Mouse (Mus musculus): ENCODE results near the gene Aldh3a1. TPM values are rescaled to one million over a fixed set of nuclear protein-coding genes. Genes with fewer than 3 reads are reported as not detected.

Aldh3a1 gene
- polyA plus RNA-seq, 1 experiment from 2014 or later = not detected

- DNase-seq = no peak
- 64% methylated on average over 10 of the region's 10 CpGs for WGBS
- no peak overlapping the region for H3K27ac ChIP-seq (ENCODE audit: low read depth)
Measured at GRCm38 (mm10) chr11:61208316-61208715, 979 bp downstream of the Aldh3a1 start.

DNA sequence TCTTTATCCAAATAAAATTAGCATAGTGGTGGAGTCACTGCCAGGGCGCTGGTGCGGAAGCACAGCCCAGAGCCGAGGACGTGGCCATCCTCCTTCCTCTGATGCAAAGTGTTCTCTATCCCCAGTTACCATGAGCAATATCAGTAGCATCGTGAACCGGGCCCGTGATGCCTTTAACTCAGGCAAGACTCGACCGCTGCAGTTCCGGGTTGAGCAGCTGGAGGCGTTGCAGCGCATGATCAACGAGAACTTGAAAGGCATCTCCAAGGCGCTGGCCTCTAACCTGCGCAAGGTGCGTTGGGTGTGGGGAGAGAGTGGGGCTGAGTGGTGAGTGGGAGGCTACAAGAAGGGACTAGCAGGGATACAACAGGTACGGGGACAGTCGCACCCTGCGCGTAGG, 4.8 kb downstream of the Aldh3a1 start:
- 31% methylated on average over 20 of the region's 20 CpGs for WGBS
- TF ChIP-seq CTCF (IDR thresholded peaks at IDR 0.05; ENCODE audit: low read depth) = peak; percentile 34; the same call in 1 of the 2 replicates

More at GRCm38 (mm10) chr11:61208316-61208715, 979 bp downstream of the Aldh3a1 start:
- Histone ChIP-seq H3K4me3 (ENCODE audit: low read depth, low read length) (no peak overlapping the region), H3K9me3 (ENCODE audit: low read depth, low read length) (no peaks in the 10 kb centered on the region), H3K9ac (no peak overlapping the region), H3K27me3 (ENCODE audit: insufficient read depth, low read length) (peaks cover 12% of the 10 kb centered on the region; the same call in 1 of the 2 replicates), H3K36me3 (ENCODE audit: insufficient read depth) (no peaks in the 10 kb centered on the region), H3K4me2 (no peak overlapping the region), H3K4me1 (ENCODE audit: insufficient read depth) (no peaks in the 10 kb centered on the region)
- TF ChIP-seq CTCF (IDR thresholded peaks at IDR 0.05; ENCODE audit: low read depth) = no peak
- no peak for ATAC-seq (ENCODE audit: insufficient read depth)

GRCm38 (mm10) chr11:61215936-61216335, 8.6 kb downstream of the Aldh3a1 start:
- Histone ChIP-seq H3K27me3 (ENCODE audit: insufficient read depth, low read length) (peaks cover 12% of the 10 kb centered on the region; the same call in 1 of the 2 replicates), H3K4me3 (ENCODE audit: low read depth, low read length) (no peak overlapping the region), H3K4me1 (ENCODE audit: insufficient read depth) (no peaks in the 10 kb centered on the region), H3K36me3 (ENCODE audit: insufficient read depth) (no peaks in the 10 kb centered on the region), H3K9me3 (ENCODE audit: low read depth, low read length) (no peaks in the 10 kb centered on the region), H3K4me2 (no peak overlapping the region), H3K9ac (no peak overlapping the region), H3K27ac (ENCODE audit: low read depth) (no peak overlapping the region)
- 75% methylated on average over 3 of the region's 3 CpGs for WGBS
- DNase-seq (no peak), ATAC-seq (ENCODE audit: insufficient read depth) (no peak)
- no peak for TF ChIP-seq CTCF (IDR thresholded peaks at IDR 0.05; ENCODE audit: low read depth)

More for the DNA sequence above, 4.8 kb downstream of the Aldh3a1 start:
- H3K36me3 ChIP-seq (ENCODE audit: insufficient read depth) = no peaks in the 10 kb centered on the region
- ATAC-seq (ENCODE audit: insufficient read depth) (no peak), DNase-seq (no peak)
- H3K27ac ChIP-seq (ENCODE audit: low read depth) = no peak overlapping the region
- no peaks in the 10 kb centered on the region for H3K9me3 ChIP-seq (ENCODE audit: low read depth, low read length)
- H3K4me1 ChIP-seq (ENCODE audit: insufficient read depth) = no peaks in the 10 kb centered on the region
- no peak overlapping the region for H3K4me3 ChIP-seq (ENCODE audit: low read depth, low read length)
- peaks cover 12% of the 10 kb centered on the region; the same call in 1 of the 2 replicates for H3K27me3 ChIP-seq (ENCODE audit: insufficient read depth, low read length)
- no peak overlapping the region for H3K9ac ChIP-seq
- H3K4me2 ChIP-seq = no peak overlapping the region

GRCm38 (mm10) chr11:61220156-61220881, 13.0 kb downstream of the Aldh3a1 start:
- Histone ChIP-seq H3K4me2 (no peak overlapping the region), H3K9me3 (ENCODE audit: low read depth, low read length) (no peaks in the 10 kb centered on the region), H3K4me1 (ENCODE audit: insufficient read depth) (no peaks in the 10 kb centered on the region), H3K36me3 (ENCODE audit: insufficient read depth) (no peaks in the 10 kb centered on the region), H3K9ac (no peak overlapping the region), H3K27ac (ENCODE audit: low read depth) (no peak overlapping the region), H3K4me3 (ENCODE audit: low read depth, low read length) (no peak overlapping the region), H3K27me3 (ENCODE audit: insufficient read depth, low read length) (no peaks in the 10 kb centered on the region)
- peak; percentile 29 for DNase-seq
- no peak for ATAC-seq (ENCODE audit: insufficient read depth)
- WGBS = 52% methylated on average over 9 of the region's 9 CpGs
- TF ChIP-seq CTCF (IDR thresholded peaks at IDR 0.05; ENCODE audit: low read depth) = peak; percentile 43

DNA sequence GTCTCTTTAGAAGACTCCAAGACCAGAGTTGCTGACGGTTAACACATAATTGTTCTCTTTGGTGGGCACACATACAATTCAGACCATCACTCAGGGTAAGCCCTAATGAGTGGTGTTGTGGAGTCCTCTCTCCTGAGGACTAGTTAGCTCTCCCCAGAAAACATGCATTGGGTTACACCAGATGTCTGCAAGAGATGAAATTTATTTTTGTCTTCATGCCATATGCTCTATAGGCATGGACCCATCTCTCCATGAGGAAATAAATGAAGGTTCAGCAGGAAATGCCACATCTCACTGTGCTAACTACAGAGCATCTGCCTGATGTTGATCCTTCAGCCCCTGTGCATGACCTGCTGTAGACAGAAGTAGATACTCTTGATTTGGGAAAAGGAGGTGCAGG, 14.7 kb downstream of the Aldh3a1 start:
- H3K4me1 ChIP-seq (ENCODE audit: insufficient read depth) = no peaks in the 10 kb centered on the region
- no peak for DNase-seq
- no peak for ATAC-seq (ENCODE audit: insufficient read depth)

DNA sequence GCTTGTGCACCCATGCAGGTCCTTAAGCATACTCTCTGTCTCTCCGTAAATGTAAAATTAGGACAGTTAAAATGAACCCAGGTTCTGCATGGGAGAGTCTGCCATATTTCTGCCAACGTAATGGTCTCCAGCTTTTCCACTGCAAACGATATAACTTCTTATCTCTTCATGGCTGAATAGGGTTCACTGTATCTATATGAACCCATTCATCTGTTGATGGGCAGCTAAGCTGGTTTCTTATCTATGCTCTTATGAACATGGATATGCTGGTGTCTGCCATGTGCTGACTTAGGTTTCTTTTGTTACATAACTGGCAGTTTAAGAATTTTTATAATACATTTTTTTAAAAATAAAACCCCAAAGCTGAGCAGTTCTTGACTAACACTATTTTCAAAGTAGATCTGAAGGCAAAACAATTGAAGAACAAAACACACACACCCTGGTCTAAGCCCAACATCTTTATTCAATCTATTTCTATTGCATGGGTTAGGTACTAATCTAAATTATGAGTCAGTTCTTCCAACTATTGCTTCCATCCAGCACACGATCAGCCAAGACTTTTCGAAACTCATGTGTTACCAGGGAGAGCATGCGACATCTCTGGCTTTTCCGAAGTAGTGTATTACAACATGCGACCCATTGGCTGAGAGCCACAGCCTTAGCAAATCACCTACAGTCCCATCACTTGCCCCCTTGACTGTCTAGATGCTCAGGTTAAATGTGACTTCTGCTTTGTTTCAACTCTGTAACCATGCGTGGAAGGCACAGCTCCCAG, 15.8 kb downstream of the Aldh3a1 start:
- DNase-seq = no peak

More for the DNA sequence above, 14.7 kb downstream of the Aldh3a1 start:
- 81% methylated on average over 1 of the region's 1 CpGs for WGBS
- H3K9ac ChIP-seq = no peak overlapping the region
- H3K4me3 ChIP-seq (ENCODE audit: low read depth, low read length) = no peak overlapping the region
- TF ChIP-seq CTCF (IDR thresholded peaks at IDR 0.05; ENCODE audit: low read depth) = no peak
- no peak overlapping the region for H3K4me2 ChIP-seq
- no peak overlapping the region for H3K27ac ChIP-seq (ENCODE audit: low read depth)
- H3K27me3 ChIP-seq (ENCODE audit: insufficient read depth, low read length) = no peaks in the 10 kb centered on the region
- H3K36me3 ChIP-seq (ENCODE audit: insufficient read depth) = no peaks in the 10 kb centered on the region
- H3K9me3 ChIP-seq (ENCODE audit: low read depth, low read length) = no peaks in the 10 kb centered on the region

DNA sequence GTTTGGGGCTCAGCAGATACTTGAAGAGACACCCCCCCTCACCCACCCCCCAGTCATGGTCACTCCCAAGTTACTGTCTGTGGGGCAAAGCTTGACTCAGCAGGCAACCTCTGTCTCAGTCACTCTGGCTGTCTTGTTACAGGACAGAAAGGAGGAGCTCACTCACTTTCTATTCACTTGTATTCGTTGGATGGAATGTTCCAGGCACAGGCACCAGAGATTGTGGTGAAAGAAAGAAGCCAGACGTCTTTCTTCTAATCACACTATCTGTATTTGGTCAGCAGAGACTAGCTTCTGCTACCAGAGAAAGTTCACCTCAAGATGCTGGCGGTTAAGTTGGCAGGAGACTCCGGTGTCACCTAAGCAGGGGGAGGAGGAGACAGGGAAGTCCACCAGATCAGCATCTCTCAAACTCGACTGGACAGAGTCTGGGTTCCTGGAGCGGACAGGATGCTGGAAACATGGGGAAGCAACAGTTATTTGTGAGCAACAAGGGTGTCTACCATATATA, 17.0 kb downstream of the Aldh3a1 start:
- 57% methylated on average over 6 of the region's 6 CpGs for WGBS
- Histone ChIP-seq H3K4me3 (ENCODE audit: low read depth, low read length) (no peak overlapping the region), H3K4me2 (no peak overlapping the region), H3K36me3 (ENCODE audit: insufficient read depth) (no peaks in the 10 kb centered on the region), H3K9ac (no peak overlapping the region), H3K4me1 (ENCODE audit: insufficient read depth) (no peaks in the 10 kb centered on the region), H3K9me3 (ENCODE audit: low read depth, low read length) (no peaks in the 10 kb centered on the region), H3K27ac (ENCODE audit: low read depth) (no peak overlapping the region), H3K27me3 (ENCODE audit: insufficient read depth, low read length) (no peaks in the 10 kb centered on the region)
- no peak for TF ChIP-seq CTCF (IDR thresholded peaks at IDR 0.05; ENCODE audit: low read depth)
- no peak for DNase-seq
- no peak for ATAC-seq (ENCODE audit: insufficient read depth)

More for the DNA sequence above, 15.8 kb downstream of the Aldh3a1 start:
- Histone ChIP-seq H3K4me1 (ENCODE audit: insufficient read depth) (no peaks in the 10 kb centered on the region), H3K36me3 (ENCODE audit: insufficient read depth) (no peaks in the 10 kb centered on the region), H3K4me2 (no peak overlapping the region), H3K27me3 (ENCODE audit: insufficient read depth, low read length) (no peaks in the 10 kb centered on the region), H3K4me3 (ENCODE audit: low read depth, low read length) (no peak overlapping the region), H3K9ac (no peak overlapping the region), H3K27ac (ENCODE audit: low read depth) (no peak overlapping the region), H3K9me3 (ENCODE audit: low read depth, low read length) (no peaks in the 10 kb centered on the region)
- no peak for ATAC-seq (ENCODE audit: insufficient read depth)
- TF ChIP-seq CTCF (IDR thresholded peaks at IDR 0.05; ENCODE audit: low read depth) = no peak
- WGBS = 87% methylated on average over 9 of the region's 9 CpGs

All from lung, embryonic 14.5 days (tissue).